Mouse (Mus musculus) testis, postnatal 10 days (tissue): ENCODE data around the gene Padi1.
A peak's percentile ranks its signal among the peaks of the same experiment; 100 is the strongest.

Experiments used
- DNase-seq: peaks from one replicate; pipeline ENCODE4 v3.0.0; 2021; ENCODE audit warnings: low spot score

The Padi1 gene

GRCm38 (mm10) chr4:140782821-140783220, 62.8 kb downstream of the Padi1 start:
- DNase-seq = no peak

- no peak for DNase-seq
Observed at GRCm38 (mm10) chr4:140780507-140780906, 65.1 kb downstream of the Padi1 start.

GRCm38 (mm10) chr4:140779803-140780397, 65.7 kb downstream of the Padi1 start:
- no peak for DNase-seq

- no peak for DNase-seq
Observed at GRCm38 (mm10) chr4:140776623-140777022, 69.0 kb downstream of the Padi1 start.

GRCm38 (mm10) chr4:140775876-140776275, 69.7 kb downstream of the Padi1 start:
- DNase-seq = no peak

- no peak for DNase-seq
Observed at GRCm38 (mm10) chr4:140774893-140775292, 70.7 kb downstream of the Padi1 start.

GRCm38 (mm10) chr4:140774025-140774800, 71.4 kb downstream of the Padi1 start, which contains the start of gene Padi4:
TSS of gene Padi4 (minus strand) at chr4:140774236.
- no peak for DNase-seq

- DNase-seq = no peak
Observed at GRCm38 (mm10) chr4:140771091-140771490, 74.5 kb downstream of the Padi1 start.

GRCm38 (mm10) chr4:140770433-140770832, 75.1 kb downstream of the Padi1 start:
- DNase-seq = peak; percentile 84

- no peak for DNase-seq
Observed at GRCm38 (mm10) chr4:140768973-140769372, 76.6 kb downstream of the Padi1 start.

- DNase-seq = no peak
Observed at GRCm38 (mm10) chr4:140765936-140766335, 79.6 kb downstream of the Padi1 start.

GRCm38 (mm10) chr4:140763158-140763557, 82.4 kb downstream of the Padi1 start:
- DNase-seq = peak; percentile 85
